Mouse (Mus musculus) testis, adult 2 months (tissue): ENCODE measurements at regions not wholly inside any gene's neighbourhood (a gene's known extent, or its start where the extent isn't known, plus 50 kb on each side); places are given as distances from the start of the nearest gene placed in this dataset.

Experiments used
- CTCF ChIP-seq: fragments of 200-500 bp; IDR thresholded peaks from 2 replicates; pipeline ENCODE4 v1.5.1; 2012; ENCODE audit warnings: low read depth, mild to moderate bottlenecking, inconsistent platforms, low read length, moderate library complexity; ENCODE audit not compliant: control insufficient read depth, insufficient read depth, insufficient replicate concordance
- POLR2A ChIP-seq: fragments of 200-500 bp; IDR thresholded peaks from 2 replicates; pipeline ENCODE4 v1.6.1; 2012; ENCODE audit warnings: low read depth, mild to moderate bottlenecking, inconsistent platforms, low read length, moderate library complexity; ENCODE audit not compliant: control insufficient read depth

DNA sequence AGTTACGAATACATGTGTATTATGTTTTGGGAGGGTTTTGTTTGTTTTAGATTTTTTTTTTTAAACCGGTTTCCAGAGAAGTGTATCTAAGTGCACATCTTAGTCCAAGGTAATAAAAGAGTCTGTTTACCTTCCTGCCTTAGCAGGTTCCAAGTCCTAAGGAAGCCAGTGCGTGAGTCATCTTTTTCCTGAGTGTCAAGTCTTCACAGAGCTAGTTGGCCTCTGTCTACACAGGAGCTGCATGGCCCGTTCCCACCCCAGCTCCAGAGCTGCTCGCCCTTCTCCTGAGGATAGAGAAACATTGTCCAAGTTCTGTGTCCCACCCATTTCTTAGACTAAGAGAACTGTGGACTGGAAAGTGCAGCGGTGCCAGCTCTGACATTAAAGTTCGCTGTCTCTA, 192.6 kb downstream of the Sptssa start:
- no peak for TF ChIP-seq CTCF
- no peak for TF ChIP-seq POLR2A
